Mouse (Mus musculus) liver, adult 2 months (tissue): Measurements from ENCODE around the gene Fcgrt. TPM values are rescaled to one million over a fixed set of nuclear protein-coding genes. Genes with fewer than 3 reads are reported as not detected.
"Not testable (repeated sequence)": the region's sequence is repeated elsewhere in the genome, so short reads cannot be mapped to it uniquely, and the experiment has no call there.

Experiments
- DNase-seq: peaks from one replicate; pipeline ENCODE4 v3.0.0-alpha.2; 2011; ENCODE audit warnings: low read depth, low spot score; ENCODE audit errors: extremely low read depth
- H3K27ac ChIP-seq: fragments of 200-500 bp; replicated peaks from 2 replicates; pipeline ENCODE4 v1.5.1; 2012; ENCODE audit warnings: low read depth, mild to moderate bottlenecking, control low read depth, inconsistent platforms, low read length; ENCODE audit not compliant: insufficient read depth
- H3K27me3 ChIP-seq: fragments of 200-500 bp; 2 replicates; pipeline ENCODE4 v1.6.1; 2012; ENCODE audit warnings: mild to moderate bottlenecking, moderate library complexity, low read length, inconsistent platforms; ENCODE audit not compliant: control insufficient read depth, insufficient read depth
- H3K36me3 ChIP-seq: fragments of 200-500 bp; 2 replicates; pipeline ENCODE4 v1.6.1; 2012; ENCODE audit warnings: low read length, inconsistent platforms; ENCODE audit not compliant: control insufficient read depth, insufficient read depth
- H3K4me1 ChIP-seq: fragments of 200-500 bp; 2 replicates; pipeline ENCODE4 v1.6.1; 2011; ENCODE audit warnings: low read length; ENCODE audit not compliant: control insufficient read depth, insufficient read depth
- H3K4me3 ChIP-seq: fragments of 200-500 bp; 2 replicates; pipeline ENCODE4 v1.5.1; 2011; ENCODE audit warnings: low read depth, mild to moderate bottlenecking, control low read depth, low read length, moderate library complexity; ENCODE audit not compliant: insufficient read depth
- H3K79me2 ChIP-seq: fragments of 200-500 bp; 2 replicates; pipeline ENCODE4 v1.6.1; 2012; ENCODE audit warnings: inconsistent platforms, mild to moderate bottlenecking, low read length, moderate library complexity; ENCODE audit not compliant: control insufficient read depth, insufficient read depth
- H3K9ac ChIP-seq: fragments of 200-500 bp; 2 replicates; pipeline ENCODE4 v1.6.1; 2012; ENCODE audit warnings: low read depth, mild to moderate bottlenecking, control low read depth, inconsistent platforms, low read length
- CTCF ChIP-seq: fragments of 200-500 bp; IDR thresholded peaks from 2 replicates; pipeline ENCODE4 v1.5.1; 2011; ENCODE audit warnings: low read depth, low read length, control low read depth
- POLR2A ChIP-seq: fragments of 200-500 bp; IDR thresholded peaks from 2 replicates; pipeline ENCODE4 v1.6.1; 2011; ENCODE audit warnings: low read length, control low read depth; ENCODE audit not compliant: insufficient read depth; ENCODE audit errors: extremely low read depth
- WGBS: fragments of 180-500 bp; shearing (Covaris S2); methylation state at CpG from one replicate; pipeline ENCODE4 v1.1.7; 2018; 5-methylcytosine and 5-hydroxymethylcytosine counted together
- polyA plus RNA-seq: library from polyadenylated mRNA; depleted of rRNA; stranded (reverse); fragments of >200 nt; gene quantifications from 2 replicates; pipeline ENCODE4 v1.2.3, GENCODE M21; 2012
- total RNA-seq: library from RNA; depleted of rRNA; stranded (reverse); fragments of >200 nt; gene quantifications from 2 replicates; pipeline ENCODE4 v1.2.3, GENCODE M21; 2014

Fcgrt gene
- total and polyA plus RNA-seq, 2 experiments: 170 to 188 TPM

GRCm38 (mm10) chr7:45128624-45129246, 25.1 kb upstream of the Fcgrt start, which contains the start of gene Rpl13a:
Gene Rpl13a, minus strand, starts transcription at chr7:45128761.
- Histone ChIP-seq H3K4me3 (peak within 1 kb of the TSS; percentile 90), H3K4me1 (peaks cover 33% of the 10 kb centered on the region), H3K27me3 (no peaks in the 10 kb centered on the region), H3K79me2 (peaks cover 11% of the 10 kb centered on the region; the same call in 1 of the 2 replicates), H3K9ac (peak within 1 kb of the TSS; percentile 95), H3K36me3 (peaks cover 18% of the 10 kb centered on the region; the same call in 1 of the 2 replicates), H3K27ac (peak within 1 kb of the TSS; percentile 90)
- DNase-seq: peak; percentile 94
- TF ChIP-seq POLR2A: peak; percentile 94
- TF ChIP-seq CTCF: peak; percentile 86
- under 1% methylated on average over 48 of the region's 48 CpGs for WGBS

GRCm38 (mm10) chr7:45127700-45128224, 24.1 kb upstream of the Fcgrt start:
- no peak for DNase-seq
- H3K4me3 ChIP-seq: peak overlapping the region; percentile 90
- H3K4me1 ChIP-seq: peaks cover 38% of the 10 kb centered on the region
- H3K27me3 ChIP-seq: no peaks in the 10 kb centered on the region
- TF ChIP-seq CTCF: no peak
- peak overlapping the region; percentile 95 for H3K9ac ChIP-seq
- peaks cover 11% of the 10 kb centered on the region; the same call in 1 of the 2 replicates for H3K79me2 ChIP-seq
- H3K36me3 ChIP-seq: peaks cover 21% of the 10 kb centered on the region; the same call in 1 of the 2 replicates
- WGBS: 1% methylated on average over 6 of the region's 6 CpGs
- H3K27ac ChIP-seq: peak overlapping the region; percentile 83

DNA sequence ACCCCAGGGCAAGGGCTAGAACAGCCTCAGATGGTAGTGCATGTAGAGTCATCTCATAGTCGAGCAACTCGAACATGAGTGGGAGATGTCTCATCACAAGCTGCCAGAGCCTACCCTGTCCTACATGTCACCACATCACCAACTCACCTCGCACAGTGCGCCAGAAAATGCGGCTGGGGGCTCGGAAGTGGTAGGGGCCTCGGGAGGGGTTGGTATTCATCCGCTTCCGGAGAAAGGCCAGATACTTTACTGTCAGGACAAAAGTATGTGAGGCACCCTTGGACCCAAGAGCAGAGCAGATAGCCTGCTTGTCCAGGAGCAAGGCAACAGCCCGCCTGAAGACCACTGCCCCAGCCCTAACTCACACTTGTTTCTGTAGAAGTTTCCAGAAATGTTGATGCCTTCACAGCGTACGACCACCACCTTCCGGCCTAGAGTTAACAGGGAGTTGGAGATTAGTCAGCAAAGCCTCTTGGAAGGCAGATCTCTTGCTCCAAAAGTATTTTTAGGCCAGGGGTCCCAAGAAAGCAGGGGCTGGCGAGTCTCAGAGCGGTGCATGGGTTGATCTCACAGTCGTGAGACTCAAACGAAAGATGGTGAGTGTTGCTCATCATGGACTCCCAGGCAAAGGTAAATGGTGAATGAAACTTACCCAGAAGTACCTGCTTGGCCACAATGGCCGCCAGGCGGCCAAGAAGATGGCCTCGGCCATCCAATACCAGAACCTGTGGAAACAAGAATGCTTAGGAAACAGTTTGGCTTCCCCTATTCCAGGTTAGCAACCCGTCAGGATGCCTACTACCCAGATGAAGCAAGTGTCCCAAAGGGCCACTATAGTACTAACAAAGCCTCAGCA, 23.4 kb upstream of the Fcgrt start:
- WGBS: 31% methylated on average over 21 of the region's 21 CpGs
- H3K36me3 ChIP-seq: peaks cover 25% of the 10 kb centered on the region; the same call in 1 of the 2 replicates
- peaks cover 11% of the 10 kb centered on the region; the same call in 1 of the 2 replicates for H3K79me2 ChIP-seq
- H3K9ac ChIP-seq: peak overlapping the region; percentile 95
- no peak for TF ChIP-seq POLR2A
- peak; percentile 11; the same call in 1 of the 2 replicates for TF ChIP-seq CTCF
- DNase-seq: no peak
- H3K4me1 ChIP-seq: peaks cover 41% of the 10 kb centered on the region
- peak overlapping the region; percentile 90; the same call in 1 of the 2 replicates for H3K4me3 ChIP-seq
- H3K27me3 ChIP-seq: no peaks in the 10 kb centered on the region
- H3K27ac ChIP-seq: peak overlapping the region; percentile 22; the same call in 1 of the 2 replicates

DNA sequence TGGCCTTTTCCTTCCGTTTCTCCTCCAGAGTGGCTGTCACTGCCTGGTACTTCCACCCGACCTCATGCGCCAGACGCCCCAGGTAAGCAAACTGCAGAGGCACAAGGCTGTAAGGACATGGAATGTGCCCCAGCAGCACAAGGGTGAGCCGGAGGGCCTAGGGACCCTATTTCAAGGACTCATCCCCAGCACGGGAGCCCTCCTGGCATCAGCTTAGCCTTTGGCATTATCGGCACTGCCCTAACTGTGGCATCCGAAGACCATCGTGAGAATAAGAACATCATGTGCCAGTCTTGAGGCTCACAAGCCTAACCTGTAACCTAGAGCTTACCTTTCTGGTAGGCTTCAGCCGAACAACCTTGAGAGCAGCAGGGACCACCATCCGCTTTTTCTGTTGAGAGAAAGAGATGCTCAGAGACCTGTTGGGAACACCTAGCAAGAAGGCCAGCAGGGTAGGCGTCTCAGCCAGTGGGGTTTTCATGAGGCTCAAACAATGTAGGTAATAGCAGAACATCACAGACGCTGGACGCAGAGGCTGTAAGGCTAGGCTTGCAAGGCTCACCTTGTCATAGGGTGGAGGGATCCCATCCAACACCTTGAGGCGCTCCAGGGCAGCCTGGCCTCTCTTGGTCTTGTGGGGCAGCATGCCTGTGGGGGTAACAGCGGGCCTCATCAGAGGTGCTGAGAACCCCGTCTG, 22.6 kb upstream of the Fcgrt start:
- Histone ChIP-seq H3K9ac (peak overlapping the region; percentile 95), H3K36me3 (peaks cover 29% of the 10 kb centered on the region; the same call in 1 of the 2 replicates), H3K27ac (no peak overlapping the region), H3K4me1 (peaks cover 35% of the 10 kb centered on the region), H3K4me3 (no peak overlapping the region), H3K79me2 (peaks cover 11% of the 10 kb centered on the region; the same call in 1 of the 2 replicates), H3K27me3 (no peaks in the 10 kb centered on the region)
- DNase-seq: no peak
- 78% methylated on average over 17 of the region's 17 CpGs for WGBS
- TF ChIP-seq POLR2A (no peak), CTCF (no peak)

- 86% methylated on average over 5 of the region's 5 CpGs for WGBS
- not testable (repeated sequence) for H3K27ac ChIP-seq, H3K27me3 ChIP-seq, DNase-seq, H3K9ac ChIP-seq, H3K4me3 ChIP-seq
- H3K36me3 ChIP-seq: peaks cover 30% of the 10 kb centered on the region; the same call in 1 of the 2 replicates
- peaks cover 31% of the 10 kb centered on the region for H3K4me1 ChIP-seq
- H3K79me2 ChIP-seq: peaks cover 11% of the 10 kb centered on the region; the same call in 1 of the 2 replicates
These were observed 22.0 kb upstream of the Fcgrt start for GRCm38 (mm10) chr7:45125649-45126048.
